Mouse (Mus musculus): ENCODE measurements around the gene Snf8. TPM values are rescaled to one million over a fixed set of nuclear protein-coding genes. Genes with fewer than 3 reads are reported as not detected.
A peak's percentile ranks its signal among the peaks of the same experiment; 100 is the strongest.

Snf8 gene
- polyA plus RNA-seq, 1 experiment, result 94.2 TPM

GRCm38 (mm10) chr11:96038560-96038959 is 3.9 kb downstream of the Snf8 start:
- peaks cover 2% of the 10 kb centered on the region; the same call in 1 of the 2 replicates for H3K4me1 ChIP-seq (ENCODE audit: control insufficient read depth, insufficient read depth, low read length)
- no peak overlapping the region for H3K27ac ChIP-seq (ENCODE audit: insufficient read depth, low read length)
- H3K4me3 ChIP-seq (ENCODE audit: insufficient read depth, low read length), result no peak overlapping the region
- no peak for TF ChIP-seq CTCF (IDR thresholded peaks at IDR 0.05; ENCODE audit: extremely low read depth, insufficient read depth, low read length)
- no peak for TF ChIP-seq POLR2A (IDR thresholded peaks at IDR 0.05; ENCODE audit: extremely low read depth, insufficient read depth, low read length)

GRCm38 (mm10) chr11:96044803-96045567 is 10.3 kb downstream of the Snf8 start:
- no peak overlapping the region for H3K4me3 ChIP-seq (ENCODE audit: insufficient read depth, low read length)
- no peaks in the 10 kb centered on the region for H3K4me1 ChIP-seq (ENCODE audit: control insufficient read depth, insufficient read depth, low read length)
- no peak overlapping the region for H3K27ac ChIP-seq (ENCODE audit: insufficient read depth, low read length)
- TF ChIP-seq CTCF (IDR thresholded peaks at IDR 0.05; ENCODE audit: extremely low read depth, insufficient read depth, low read length), result no peak
- TF ChIP-seq POLR2A (IDR thresholded peaks at IDR 0.05; ENCODE audit: extremely low read depth, insufficient read depth, low read length), result no peak

GRCm38 (mm10) chr11:96046028-96046427 is 11.3 kb downstream of the Snf8 start:
- no peak overlapping the region for H3K4me3 ChIP-seq (ENCODE audit: insufficient read depth, low read length)
- no peak overlapping the region for H3K27ac ChIP-seq (ENCODE audit: insufficient read depth, low read length)
- TF ChIP-seq POLR2A (IDR thresholded peaks at IDR 0.05; ENCODE audit: extremely low read depth, insufficient read depth, low read length) (no peak), CTCF (IDR thresholded peaks at IDR 0.05; ENCODE audit: extremely low read depth, insufficient read depth, low read length) (no peak)
- H3K4me1 ChIP-seq (ENCODE audit: control insufficient read depth, insufficient read depth, low read length), result no peaks in the 10 kb centered on the region

GRCm38 (mm10) chr11:96046793-96047192 is 12.1 kb downstream of the Snf8 start:
- Histone ChIP-seq H3K4me1 (ENCODE audit: control insufficient read depth, insufficient read depth, low read length) (no peaks in the 10 kb centered on the region), H3K4me3 (ENCODE audit: insufficient read depth, low read length) (no peak overlapping the region), H3K27ac (ENCODE audit: insufficient read depth, low read length) (no peak overlapping the region)
- TF ChIP-seq CTCF (IDR thresholded peaks at IDR 0.05; ENCODE audit: extremely low read depth, insufficient read depth, low read length) (no peak), POLR2A (IDR thresholded peaks at IDR 0.05; ENCODE audit: extremely low read depth, insufficient read depth, low read length) (0 out of 2 replicates have a peak, but pooled peaks have one; percentile 6)

- H3K27ac ChIP-seq (ENCODE audit: insufficient read depth, low read length), result no peak overlapping the region
These were observed 13.0 kb downstream of the Snf8 start for GRCm38 (mm10) chr11:96047469-96048373.

GRCm38 (mm10) chr11:96049939-96050338 is 15.3 kb downstream of the Snf8 start:
- Histone ChIP-seq H3K4me1 (ENCODE audit: control insufficient read depth, insufficient read depth, low read length) (no peaks in the 10 kb centered on the region), H3K27ac (ENCODE audit: insufficient read depth, low read length) (no peak overlapping the region), H3K4me3 (ENCODE audit: insufficient read depth, low read length) (no peak overlapping the region)
- TF ChIP-seq POLR2A (IDR thresholded peaks at IDR 0.05; ENCODE audit: extremely low read depth, insufficient read depth, low read length) (no peak), CTCF (IDR thresholded peaks at IDR 0.05; ENCODE audit: extremely low read depth, insufficient read depth, low read length) (no peak)

More at GRCm38 (mm10) chr11:96047469-96048373, 13.0 kb downstream of the Snf8 start:
- no peak overlapping the region for H3K4me3 ChIP-seq (ENCODE audit: insufficient read depth, low read length)
- no peak for TF ChIP-seq CTCF (IDR thresholded peaks at IDR 0.05; ENCODE audit: extremely low read depth, insufficient read depth, low read length)
- no peak for TF ChIP-seq POLR2A (IDR thresholded peaks at IDR 0.05; ENCODE audit: extremely low read depth, insufficient read depth, low read length)
- no peaks in the 10 kb centered on the region for H3K4me1 ChIP-seq (ENCODE audit: control insufficient read depth, insufficient read depth, low read length)

GRCm38 (mm10) chr11:96050854-96051253 is 16.2 kb downstream of the Snf8 start:
- H3K4me1 ChIP-seq (ENCODE audit: control insufficient read depth, insufficient read depth, low read length), result no peaks in the 10 kb centered on the region
- no peak overlapping the region for H3K4me3 ChIP-seq (ENCODE audit: insufficient read depth, low read length)
- TF ChIP-seq CTCF (IDR thresholded peaks at IDR 0.05; ENCODE audit: extremely low read depth, insufficient read depth, low read length), result no peak
- TF ChIP-seq POLR2A (IDR thresholded peaks at IDR 0.05; ENCODE audit: extremely low read depth, insufficient read depth, low read length), result no peak
- H3K27ac ChIP-seq (ENCODE audit: insufficient read depth, low read length), result no peak overlapping the region

GRCm38 (mm10) chr11:96058309-96058708 is 23.6 kb downstream of the Snf8 start:
- no peak overlapping the region for H3K27ac ChIP-seq (ENCODE audit: insufficient read depth, low read length)
- H3K4me3 ChIP-seq (ENCODE audit: insufficient read depth, low read length), result no peak overlapping the region
- no peak for TF ChIP-seq CTCF (IDR thresholded peaks at IDR 0.05; ENCODE audit: extremely low read depth, insufficient read depth, low read length)
- peaks cover 4% of the 10 kb centered on the region for H3K4me1 ChIP-seq (ENCODE audit: control insufficient read depth, insufficient read depth, low read length)

GRCm38 (mm10) chr11:96064521-96065214 is 30.0 kb downstream of the Snf8 start:
- TF ChIP-seq CTCF (IDR thresholded peaks at IDR 0.05; ENCODE audit: extremely low read depth, insufficient read depth, low read length) (no peak), POLR2A (IDR thresholded peaks at IDR 0.05; ENCODE audit: extremely low read depth, insufficient read depth, low read length) (no peak)
- H3K4me3 ChIP-seq (ENCODE audit: insufficient read depth, low read length), result peak overlapping the region; percentile 91
- H3K4me1 ChIP-seq (ENCODE audit: control insufficient read depth, insufficient read depth, low read length), result peaks cover 4% of the 10 kb centered on the region
- peak overlapping the region; percentile 72; the same call in 1 of the 2 replicates for H3K27ac ChIP-seq (ENCODE audit: insufficient read depth, low read length)
